Mouse (Mus musculus) embryonic fibroblast, embryonic 13.5 days (primary cell): ENCODE measurements around the gene Sit1.

Source experiments
- CTCF ChIP-seq: IDR thresholded peaks from 2 replicates; pipeline ENCODE4 v1.5.1; 2011; ENCODE audit warnings: mild to moderate bottlenecking, control low read depth, low read length, moderate library complexity, borderline replicate concordance; ENCODE audit not compliant: insufficient read depth
- POLR2A ChIP-seq: IDR thresholded peaks from 2 replicates; pipeline ENCODE4 v1.6.1; 2011; ENCODE audit warnings: low read depth, mild to moderate bottlenecking, control low read depth, low read length, moderate library complexity

- TF ChIP-seq POLR2A = no peak
- no peak for TF ChIP-seq CTCF
Measured at GRCm38 (mm10) chr4:43489611-43490010, 6.1 kb upstream of the Sit1 start.
